Mouse (Mus musculus) layer of hippocampus, adult 2 months (tissue): ENCODE results near the gene Msh3. TPM values are rescaled to one million over a fixed set of nuclear protein-coding genes. Genes with fewer than 3 reads are reported as not detected.

Experiments
- DNase-seq, 2 experiments: peaks; one replicate each; pipeline ENCODE4 v3.0.0; 2022; ENCODE audit warnings: low spot score in 2 of 2
- H3K27ac ChIP-seq: fragments of 200-600 bp; 2 replicates; pipeline ENCODE4 v1.8.1; 2022
- H3K4me3 ChIP-seq: fragments of 200-600 bp; 2 replicates; pipeline ENCODE4 v1.8.1; 2022; ENCODE audit warnings: mild to moderate bottlenecking
- CTCF ChIP-seq: fragments of 200-600 bp; conservative IDR thresholded peaks from 2 replicates; pipeline ENCODE4 v1.8.1; 2022; ENCODE audit warnings: antibody characterized with exemption, mild to moderate bottlenecking, moderate library complexity
- total RNA-seq, 2 experiments: library from RNA; stranded (reverse); gene quantifications; 2 replicates each; pipeline ENCODE4 v1.2.3; 2021

The Msh3 gene
- total RNA-seq, 2 experiments from 2014 or later: 24.6 to 27.8 TPM

DNA sequence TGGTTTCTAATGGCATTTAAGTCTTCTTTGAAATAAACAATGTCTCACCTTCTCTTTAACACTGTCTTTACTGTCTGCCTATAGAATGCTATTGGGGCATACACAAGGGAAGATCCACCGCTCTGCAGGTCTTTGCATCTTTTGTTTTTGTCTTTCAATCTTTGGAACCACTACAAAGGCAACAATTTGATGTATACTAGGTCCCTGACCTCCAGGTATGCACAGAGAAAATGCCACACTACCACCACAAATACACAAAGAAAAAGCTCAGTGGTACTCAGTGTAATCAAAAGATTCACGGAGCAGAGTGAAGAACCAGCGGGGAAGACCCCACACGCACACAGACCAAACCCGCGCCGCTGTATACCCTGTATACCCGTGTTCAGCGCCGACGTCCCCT is 49.1 kb downstream of the Msh3 start, which contains the start of gene Gm20379:
TSS of gene Gm20379 (plus strand) at position 301 of the 400 bp plus-strand sequence.
- TF ChIP-seq CTCF: no peak
- no peak for DNase-seq
- Histone ChIP-seq H3K4me3 (no peak within 1 kb of the TSS), H3K27ac (no peak within 1 kb of the TSS)

- Histone ChIP-seq H3K4me3 (no peak overlapping the region), H3K27ac (no peak overlapping the region)
- DNase-seq: no peak
- TF ChIP-seq CTCF: no peak
Measured at GRCm38 (mm10) chr13:92304291-92304690, 50.5 kb downstream of the Msh3 start.

- H3K4me3 ChIP-seq: no peak overlapping the region
- no peak for TF ChIP-seq CTCF
- H3K27ac ChIP-seq: no peak overlapping the region
- no peak for DNase-seq
Measured at GRCm38 (mm10) chr13:92303062-92303948, 51.5 kb downstream of the Msh3 start.

DNA sequence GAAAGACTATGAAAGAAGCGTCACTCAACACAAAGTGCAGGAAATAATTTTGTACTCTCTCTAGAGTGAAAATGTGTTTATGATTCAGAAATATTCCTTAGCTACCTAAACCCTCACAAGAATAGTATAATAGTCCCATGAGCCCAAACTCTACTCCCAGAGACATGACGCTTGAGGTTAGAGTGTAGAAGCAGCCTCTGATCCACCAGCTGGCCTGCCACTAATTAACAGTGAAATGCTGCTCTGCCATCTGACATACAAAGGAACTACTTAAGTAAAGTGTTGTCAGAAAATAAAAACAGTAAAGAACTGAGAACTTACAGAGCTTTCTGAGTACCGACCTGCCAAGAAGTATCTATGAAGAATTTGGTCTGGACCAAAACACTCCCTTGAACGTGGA is 52.3 kb downstream of the Msh3 start:
- Histone ChIP-seq H3K27ac (no peak overlapping the region), H3K4me3 (no peak overlapping the region)
- TF ChIP-seq CTCF: no peak
- peak in 1 of 2 experiments; percentile 16 for DNase-seq

- H3K4me3 ChIP-seq: no peak overlapping the region
- TF ChIP-seq CTCF: no peak
- no peak overlapping the region for H3K27ac ChIP-seq
- no peak for DNase-seq
Measured at GRCm38 (mm10) chr13:92301754-92302153, 53.0 kb downstream of the Msh3 start.

- no peak overlapping the region for H3K4me3 ChIP-seq
- no peak for DNase-seq
- H3K27ac ChIP-seq: no peak overlapping the region
- TF ChIP-seq CTCF: no peak
Measured at GRCm38 (mm10) chr13:92299522-92299921, 55.3 kb downstream of the Msh3 start.

DNA sequence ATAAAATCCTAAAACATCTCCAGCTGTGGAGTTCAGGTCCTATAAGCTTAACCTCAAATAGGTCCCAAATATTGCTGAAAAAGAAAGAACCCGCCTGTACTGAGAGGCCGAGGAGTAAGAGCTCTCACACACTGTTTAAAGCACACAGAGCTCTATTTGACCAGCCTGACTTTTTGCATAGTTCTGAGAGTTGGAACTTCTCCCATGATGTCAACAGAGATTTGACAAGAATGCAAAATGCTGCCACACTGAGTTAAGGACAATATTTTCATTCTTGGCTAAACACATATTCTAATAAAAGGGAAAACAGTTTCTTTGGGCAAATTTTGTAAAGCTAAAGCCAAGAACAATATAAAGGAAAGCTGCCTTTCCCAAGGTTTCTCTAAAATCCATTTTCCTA is 57.8 kb downstream of the Msh3 start:
- TF ChIP-seq CTCF: no peak
- Histone ChIP-seq H3K4me3 (no peak overlapping the region), H3K27ac (no peak overlapping the region)
- DNase-seq: no peak

DNA sequence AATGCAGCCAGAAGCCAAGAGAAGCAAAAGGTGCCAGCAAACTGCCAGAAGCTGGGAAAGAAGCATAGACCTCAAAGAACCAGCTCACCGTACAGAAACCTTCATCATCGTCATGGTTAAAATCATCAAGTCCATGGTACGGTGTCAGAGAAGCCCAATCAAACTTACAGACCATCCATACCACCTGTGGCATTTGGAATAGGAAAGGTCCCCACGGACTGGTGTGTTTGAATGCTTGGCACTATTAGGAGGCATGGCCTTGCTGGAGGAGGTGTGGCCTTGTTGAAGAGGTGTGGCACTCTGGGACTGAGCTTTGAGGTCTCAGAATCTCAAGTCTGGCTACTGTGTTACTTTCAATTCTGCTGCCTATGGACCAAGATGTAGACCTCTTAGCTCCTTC is 58.3 kb downstream of the Msh3 start:
- DNase-seq: no peak
- Histone ChIP-seq H3K27ac (no peak overlapping the region), H3K4me3 (no peak overlapping the region)
- no peak for TF ChIP-seq CTCF

DNA sequence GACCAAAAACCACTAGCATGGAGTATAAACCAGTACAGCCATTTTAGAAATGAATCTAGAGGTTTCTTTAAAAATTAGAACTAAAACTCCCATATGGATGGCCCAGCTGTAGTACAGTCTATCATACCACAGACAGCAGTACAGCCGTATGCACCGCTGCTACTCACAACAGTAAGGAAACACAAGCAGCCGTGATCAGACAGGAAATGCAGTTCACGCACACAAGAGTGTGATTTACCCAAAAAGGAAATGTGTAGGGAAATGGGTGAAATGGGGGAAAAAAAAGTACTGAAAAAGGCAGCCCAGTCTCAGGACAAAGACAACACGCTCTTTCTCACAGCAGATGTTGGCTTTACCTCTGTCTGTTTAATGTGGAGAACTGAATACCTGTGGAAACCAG is 60.9 kb downstream of the Msh3 start:
- DNase-seq: no peak

DNA sequence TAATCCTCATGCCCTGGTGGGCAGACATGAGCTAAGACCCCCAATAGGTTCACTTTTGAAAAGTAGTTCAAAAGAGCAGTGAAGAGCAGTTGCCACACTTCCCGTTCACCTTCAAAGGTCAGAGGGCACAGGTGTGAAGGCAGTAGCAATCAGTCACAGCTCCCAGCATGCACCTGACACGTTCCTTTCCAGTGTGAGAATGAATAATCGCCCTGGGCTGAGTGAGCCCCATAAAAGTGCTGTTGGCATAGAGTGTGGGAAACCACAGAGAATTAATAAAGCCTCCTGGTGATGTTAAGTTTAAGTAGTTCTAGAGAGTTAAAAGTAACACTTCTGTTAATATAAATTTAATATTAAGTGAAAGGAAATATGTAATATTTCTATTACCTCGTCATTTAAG is 63.2 kb downstream of the Msh3 start:
- no peak overlapping the region for H3K4me3 ChIP-seq
- H3K27ac ChIP-seq: peak overlapping the region; percentile 87
- TF ChIP-seq CTCF: no peak
- DNase-seq: no peak

More for the DNA sequence above, 60.9 kb downstream of the Msh3 start:
- H3K4me3 ChIP-seq: no peak overlapping the region
- H3K27ac ChIP-seq: no peak overlapping the region
- TF ChIP-seq CTCF: no peak

DNA sequence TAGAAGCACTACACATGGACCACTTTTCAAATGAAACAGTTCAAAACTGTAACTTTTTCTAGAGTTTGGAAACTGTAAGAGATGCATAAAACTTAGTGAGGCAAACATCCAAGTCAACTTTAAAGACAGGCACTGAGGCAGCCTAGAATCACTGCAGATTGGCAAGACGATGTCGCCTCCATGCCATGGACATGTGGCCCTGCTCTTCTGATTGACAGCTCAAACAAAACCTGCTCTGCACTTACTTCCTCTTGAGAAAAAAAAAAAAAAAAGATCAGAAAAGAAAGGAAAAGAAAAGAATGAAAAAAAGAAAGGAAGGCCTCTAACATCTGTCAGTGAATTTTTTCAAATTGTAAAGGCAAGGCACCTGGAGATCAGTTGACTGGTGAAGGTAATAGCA is 77.8 kb downstream of the Msh3 start:
- no peak for TF ChIP-seq CTCF
- Histone ChIP-seq H3K27ac (no peak overlapping the region), H3K4me3 (no peak overlapping the region)
- DNase-seq: no peak

DNA sequence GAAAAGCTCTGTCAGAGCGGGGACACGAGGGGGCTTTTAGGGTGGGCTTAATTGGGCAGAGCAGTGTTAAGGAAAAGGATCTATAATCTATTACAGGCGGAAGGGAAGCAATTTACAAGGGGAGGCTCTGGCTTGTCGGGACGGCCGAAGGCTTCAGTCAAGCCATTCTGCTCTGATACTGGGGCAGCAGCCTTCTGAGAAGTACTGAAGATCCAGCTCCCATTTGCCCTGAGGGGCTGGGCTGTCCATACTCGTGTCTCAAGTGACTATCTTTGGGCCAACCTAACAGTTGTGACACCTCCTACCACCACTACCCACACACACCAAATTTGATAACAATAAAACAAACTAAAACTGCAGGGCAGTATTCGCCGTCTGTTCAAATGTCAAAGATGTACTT is 79.5 kb downstream of the Msh3 start:
- H3K4me3 ChIP-seq: no peak overlapping the region
- no peak for DNase-seq
- no peak for TF ChIP-seq CTCF
- no peak overlapping the region for H3K27ac ChIP-seq

GRCm38 (mm10) chr13:92274274-92275198 is 80.3 kb downstream of the Msh3 start:
- Histone ChIP-seq H3K27ac (no peak overlapping the region), H3K4me3 (no peak overlapping the region)
- no peak for TF ChIP-seq CTCF

GRCm38 (mm10) chr13:92267076-92267475 is 87.7 kb downstream of the Msh3 start:
- no peak for DNase-seq
- Histone ChIP-seq H3K27ac (no peak overlapping the region), H3K4me3 (no peak overlapping the region)
- peak; percentile 25 for TF ChIP-seq CTCF

More at GRCm38 (mm10) chr13:92274274-92275198, 80.3 kb downstream of the Msh3 start:
- no peak for DNase-seq
